In genomic region chr13:29580780-29581179, GRCm38 (mm10) we compare ENCODE assay signal across 1 mouse cellular context.
TF ChIP-seq lines count a peak whose summit lies in the region.

No protein-coding gene starts in this region.

TF ChIP-seq in CH12.LX, 34 proteins besides CTCF, POLR2A, EP300 and RAD21 (continued from another document):
- no peak for TF ChIP-seq CHD1 (IDR thresholded peaks at IDR 0.05; ENCODE audit: low read depth, low read length)
- TF ChIP-seq BHLHE40 (IDR thresholded peaks at IDR 0.05; ENCODE audit: low read depth, low read length): peak; percentile 87
- no peak for TF ChIP-seq ZC3H11A (IDR thresholded peaks at IDR 0.05; ENCODE audit: low read depth, low read length)
- no peak for TF ChIP-seq PAX5 (IDR thresholded peaks at IDR 0.05; ENCODE audit: low read length)
- no peak for TF ChIP-seq NELFE (IDR thresholded peaks at IDR 0.05; ENCODE audit: low read depth, low read length)
- TF ChIP-seq ETS1 (conservative IDR thresholded peaks at IDR 0.05; ENCODE audit: low read depth, low read length): peak; percentile 81
